Mouse (Mus musculus) Patski (cell line): Measurements from ENCODE around the gene Trp53tg5. TPM values are rescaled to one million over a fixed set of nuclear protein-coding genes. Genes with fewer than 3 reads are reported as not detected.

Source experiments
- ATAC-seq: fragments of 100-300 bp; one replicate; pipeline ENCODE4 v1.8.0; 2021
- CTCF ChIA-PET: fragments of 350-600 bp; sonication (Branson Sonifier 250); formaldehyde crosslinking; loops from one replicate; lab custom pipeline; 2022; ENCODE audit warnings: inconsistent platforms; lab: Charles Lee
- POLR2A ChIA-PET: fragments of 350-600 bp; sonication (Branson Sonifier 250); formaldehyde crosslinking; loops from one replicate; lab custom pipeline; 2022; ENCODE audit warnings: antibody characterized with exemption, inconsistent platforms; lab: Charles Lee
- DNase-seq: peaks from one replicate; pipeline ENCODE4 v3.0.0-alpha.2; 2011; ENCODE audit warnings: low read depth, low spot score
- H3K27me3 ChIP-seq: fragments of 371-371 bp; one replicate; pipeline ENCODE4 v1.5.1; 2021
- CTCF ChIP-seq: fragments of 100-300 bp; IDR thresholded peaks from one replicate; pipeline ENCODE4 v1.5.1; 2021
- in situ Hi-C: fragments of 300-500 bp; cut with MboI; formaldehyde crosslinking; loops from 3 replicates; pipeline ENCODE4 v1.11.1; 2018; ENCODE audit warnings: low pct_unique_long_range_greater_than_20kb, mixed read lengths
- polyA plus RNA-seq: library from polyadenylated mRNA; unstranded; gene quantifications from one replicate; pipeline ENCODE4 v1.2.3, GENCODE M21; 2021

Gene Trp53tg5
- polyA plus RNA-seq, 1 experiment from 2014 or later = 0.39 TPM

DNA sequence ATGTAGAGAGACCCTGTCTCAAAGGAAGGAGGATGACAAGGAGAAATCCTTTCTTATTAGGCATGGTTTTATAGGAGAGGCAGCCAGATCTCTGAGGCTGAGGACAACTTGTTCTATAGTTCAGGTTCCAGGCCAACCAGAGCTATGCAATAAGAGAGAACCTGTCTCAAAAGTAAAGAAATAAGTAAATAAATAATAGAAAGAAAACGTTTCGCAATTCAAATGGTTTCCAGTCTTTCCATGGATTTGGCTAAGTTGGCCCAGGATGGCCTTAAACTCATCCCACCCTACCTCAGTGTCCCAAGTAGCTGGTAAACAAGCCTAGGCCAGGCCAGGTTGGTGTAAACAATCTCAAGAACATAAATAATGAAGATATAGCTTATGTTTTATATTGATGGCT lies 28.8 kb downstream of the Trp53tg5 start:
- in situ Hi-C loops = no loop called here
- CTCF ChIA-PET = interaction anchor here (0.7 kb wide), 1 partner anchor 86 kb away, joined by 3 read pairs; no protein-coding TSS in a partner anchor
- ATAC-seq = no peak
- TF ChIP-seq CTCF = no peak
- H3K27me3 ChIP-seq = no peaks in the 10 kb centered on the region
- POLR2A ChIA-PET = interaction anchor here (0.6 to 9.4 kb wide), 2 partner anchors 9 to 47 kb away, joined by 4 to 110 read pairs; partner anchors contain the start of gene Sys1
- no peak for DNase-seq

DNA sequence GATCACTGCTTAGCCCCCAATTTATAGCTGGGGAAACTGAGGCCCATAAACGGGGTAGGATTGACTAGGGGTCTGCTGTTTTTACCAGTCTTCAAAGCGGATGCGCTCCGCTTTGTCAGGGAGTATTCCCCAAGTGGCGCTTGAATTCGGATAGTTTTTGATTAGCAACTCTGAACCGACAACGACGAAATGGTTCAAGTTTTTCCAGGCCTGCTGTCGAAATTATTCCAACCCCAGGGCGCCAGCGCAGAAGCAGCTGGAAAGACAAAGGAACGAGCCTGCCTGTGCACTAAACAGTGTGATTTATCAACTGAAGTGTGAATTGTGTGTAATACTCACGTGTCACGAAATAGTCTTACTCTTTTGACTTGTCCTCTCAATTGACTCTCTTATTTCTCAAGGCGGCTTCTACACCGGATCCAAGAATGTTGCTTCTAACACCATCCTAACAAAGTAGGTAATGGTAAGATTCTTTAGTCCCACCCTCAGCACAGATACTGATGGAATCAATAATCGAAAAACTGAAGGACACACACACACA lies 30.0 kb downstream of the Trp53tg5 start, which contains the start of gene Sdc4:
Sdc4 (minus strand) TSS at position 428 of the 541 bp plus-strand sequence.
- no peak for ATAC-seq
- TF ChIP-seq CTCF = no peak
- no peaks in the 10 kb centered on the region for H3K27me3 ChIP-seq
- no peak for DNase-seq
- ChIA-PET CTCF (interaction anchor here (0.8 kb wide), 1 partner anchor 13 kb away, joined by 3 read pairs; the partner anchor contains the start of gene Sys1), POLR2A (interaction anchor here (1.0 to 9.4 kb wide), 4 partner anchors 11 to 75 kb away, joined by 3 to 110 read pairs (median 20); partner anchors contain the start of gene Sys1)
- in situ Hi-C loops = no loop called here

DNA sequence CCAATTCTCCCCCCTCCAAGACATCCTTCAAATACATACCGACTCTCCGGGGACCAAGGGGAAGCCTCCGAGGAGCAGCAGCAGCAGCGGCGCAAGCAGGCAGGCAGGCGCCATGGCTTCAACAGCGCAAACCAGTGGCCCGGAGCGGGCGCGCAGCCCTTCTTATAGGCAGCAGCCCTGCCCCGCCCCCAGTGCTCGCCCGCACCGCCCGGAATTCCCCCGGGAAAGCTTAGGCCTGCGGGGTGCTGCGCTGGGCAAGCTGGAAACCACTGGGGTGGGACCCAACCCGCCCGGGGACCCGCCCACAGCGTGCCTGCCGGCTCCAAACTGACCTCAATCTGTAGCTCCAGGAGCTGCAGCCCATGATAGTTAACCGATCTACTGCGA lies 30.5 kb downstream of the Trp53tg5 start:
- CTCF ChIA-PET = interaction anchor here (0.8 to 1.4 kb wide), 3 partner anchors 13 to 18 kb away, joined by 3 read pairs; partner anchors contain the start of genes Gm20458 and Sys1
- ATAC-seq = peak; percentile 70
- no peaks in the 10 kb centered on the region for H3K27me3 ChIP-seq
- POLR2A ChIA-PET = interaction anchor here (1.0 to 9.4 kb wide), 5 partner anchors 11 to 75 kb away, joined by 3 to 110 read pairs (median 3); partner anchors contain the start of genes Gm20458 and Sys1
- in situ Hi-C loops = no loop called here
- TF ChIP-seq CTCF = no peak
- DNase-seq = no peak

DNA sequence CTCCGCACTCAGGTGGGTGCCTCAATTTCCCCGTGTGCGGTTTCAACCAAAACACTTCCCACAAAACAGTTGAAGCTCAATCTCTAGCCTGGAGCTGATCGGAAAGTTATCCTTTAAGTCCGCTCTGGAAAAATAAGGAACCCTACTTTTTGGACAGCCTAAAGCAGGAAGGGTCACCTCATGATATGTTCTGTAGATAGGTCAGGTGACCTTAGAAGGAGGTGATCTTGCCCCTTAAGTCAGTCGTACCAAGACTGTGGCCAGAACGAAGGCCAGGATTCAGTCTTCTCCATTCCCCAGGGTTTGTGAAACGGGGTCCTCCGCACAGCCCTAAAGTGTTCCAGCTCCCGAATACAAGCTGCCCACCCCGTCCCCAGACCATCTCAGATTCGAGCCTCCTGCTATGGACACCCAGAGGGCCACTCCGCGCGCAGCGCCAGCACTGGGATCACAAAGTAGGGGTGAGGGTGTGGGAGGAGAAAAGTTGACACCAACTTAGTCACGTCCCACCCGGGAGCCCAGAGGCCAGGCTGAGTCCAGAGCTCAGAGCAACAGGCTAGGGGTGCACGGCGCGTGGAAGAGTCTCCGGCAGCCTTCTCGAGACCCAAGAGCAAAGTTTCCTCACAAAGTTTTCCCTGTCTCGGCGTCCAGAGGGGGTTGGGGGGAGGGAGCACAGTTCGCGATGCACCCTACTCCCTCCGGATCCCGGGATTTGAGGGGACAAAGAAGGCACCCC lies 31.0 kb downstream of the Trp53tg5 start:
- DNase-seq (no peak), ATAC-seq (no peak)
- ChIA-PET CTCF (interaction anchor here (1.3 to 5.2 kb wide), 4 partner anchors 14 to 76 kb away, joined by 3 to 18 read pairs (median 4); partner anchors contain the start of genes Gm20458 and Sys1), POLR2A (interaction anchor here (1.0 to 9.4 kb wide), 6 partner anchors 11 to 79 kb away, joined by 3 to 110 read pairs (median 4); partner anchors contain the start of genes Gm20458 and Sys1)
- in situ Hi-C loops = no loop called here
- no peak for TF ChIP-seq CTCF
- H3K27me3 ChIP-seq = no peaks in the 10 kb centered on the region

DNA sequence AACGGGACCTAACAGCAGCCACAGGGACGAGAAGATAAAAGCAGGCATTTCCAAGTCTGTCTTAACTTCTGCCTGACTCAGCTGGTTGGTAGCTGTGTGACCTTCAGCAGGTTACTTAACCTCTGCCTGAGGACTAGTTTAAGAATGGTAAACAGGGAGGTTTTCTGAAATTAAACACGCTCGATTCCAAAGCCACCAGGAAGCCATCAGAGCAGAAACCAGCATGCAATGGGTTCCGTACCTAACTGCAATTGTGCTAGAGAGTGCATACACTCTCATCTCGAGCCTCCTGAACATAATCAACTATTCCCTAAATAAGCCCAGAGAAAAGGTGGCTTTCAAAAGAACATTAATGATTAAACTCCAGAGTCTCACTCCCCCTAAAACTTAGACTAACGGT lies 31.8 kb downstream of the Trp53tg5 start:
- ChIA-PET CTCF (interaction anchor here (1.3 to 5.2 kb wide), 4 partner anchors 15 to 77 kb away, joined by 3 to 18 read pairs (median 4); partner anchors contain the start of genes Gm20458 and Sys1), POLR2A (interaction anchor here (1.3 to 9.4 kb wide), 4 partner anchors 10 to 80 kb away, joined by 3 to 110 read pairs (median 20); partner anchors contain the start of gene Sys1)
- ATAC-seq (no peak), DNase-seq (no peak)
- in situ Hi-C loops = no loop called here
- TF ChIP-seq CTCF = no peak
- no peaks in the 10 kb centered on the region for H3K27me3 ChIP-seq

DNA sequence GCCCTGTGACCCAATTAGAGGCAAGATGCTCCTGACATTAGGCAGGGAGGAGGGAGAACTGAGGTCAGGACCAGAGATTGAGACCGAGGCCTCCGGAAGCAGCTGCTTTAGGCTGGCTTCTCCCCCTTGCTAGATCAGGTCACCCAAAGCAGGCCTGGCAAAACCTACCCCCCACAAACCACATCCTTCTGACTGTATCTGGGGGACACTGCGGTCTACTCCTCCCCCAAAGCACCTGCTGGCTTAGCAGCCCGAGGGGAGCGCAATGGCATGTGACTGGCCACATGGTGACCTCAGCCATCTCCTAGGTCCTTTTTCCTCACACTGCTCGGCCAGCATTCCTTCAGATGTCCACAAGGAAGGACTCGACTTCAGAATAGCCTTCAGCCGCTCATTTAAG lies 32.4 kb downstream of the Trp53tg5 start:
- no peak for TF ChIP-seq CTCF
- POLR2A ChIA-PET = interaction anchor here (1.2 to 9.4 kb wide), 5 partner anchors 9 to 81 kb away, joined by 3 to 110 read pairs (median 5); partner anchors contain the start of gene Sys1
- H3K27me3 ChIP-seq = no peaks in the 10 kb centered on the region
- in situ Hi-C loops = no loop called here
- CTCF ChIA-PET = interaction anchor here (1.0 to 5.2 kb wide), 4 partner anchors 11 to 77 kb away, joined by 3 to 18 read pairs (median 4); no protein-coding TSS in a partner anchor
- DNase-seq (no peak), ATAC-seq (no peak)

DNA sequence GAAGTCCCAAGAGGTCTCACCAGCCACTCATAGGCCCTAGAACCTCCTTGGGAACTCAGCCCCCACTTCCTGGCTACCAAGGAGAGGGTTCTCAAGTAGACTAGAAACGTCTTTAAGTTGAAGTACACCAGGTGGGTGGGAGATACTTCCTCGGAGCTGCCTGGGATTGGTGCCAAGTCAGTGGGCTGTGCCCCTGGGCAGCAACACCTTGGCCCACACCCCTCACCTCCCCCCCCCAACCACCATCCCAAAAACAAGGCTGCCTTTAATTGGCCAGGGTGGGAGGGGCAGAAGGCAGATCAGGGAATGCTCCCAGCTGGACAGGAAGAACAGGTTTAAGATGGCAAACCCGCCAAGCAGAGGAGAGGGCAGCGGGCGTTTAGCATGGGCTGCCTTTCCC lies 33.2 kb downstream of the Trp53tg5 start:
- no peak for TF ChIP-seq CTCF
- DNase-seq = no peak
- H3K27me3 ChIP-seq = no peaks in the 10 kb centered on the region
- in situ Hi-C loops = no loop called here
- ATAC-seq = no peak
- ChIA-PET CTCF (interaction anchor here (1.0 to 5.2 kb wide), 4 partner anchors 8 to 23 kb away, joined by 3 to 18 read pairs (median 6); no protein-coding TSS in a partner anchor), POLR2A (interaction anchor here (0.6 to 9.4 kb wide), 8 partner anchors 8 to 46 kb away, joined by 3 to 110 read pairs (median 4); partner anchors contain the start of genes Dbndd2 and Sys1)

DNA sequence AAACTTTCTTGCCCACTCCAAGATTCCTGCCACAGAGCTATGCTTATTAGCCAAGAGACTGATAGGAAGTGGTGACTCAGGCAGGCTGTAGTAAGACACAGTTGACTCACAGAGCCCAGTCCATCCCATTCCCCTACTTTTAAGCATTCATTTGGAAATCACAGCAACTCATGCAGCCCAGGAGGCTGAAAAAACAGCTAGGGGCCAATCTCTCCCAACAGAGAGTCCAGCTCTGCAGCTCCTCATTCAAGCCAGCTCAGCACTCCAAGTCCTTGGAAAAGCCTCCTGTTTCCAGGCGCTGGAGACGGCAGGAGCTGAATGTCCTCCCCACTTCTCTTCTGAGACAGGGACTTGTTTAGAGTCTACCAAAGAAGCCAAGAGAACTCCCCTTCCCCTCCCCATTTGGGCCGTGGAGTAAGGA lies 34.5 kb downstream of the Trp53tg5 start:
- DNase-seq (peak; percentile 89), ATAC-seq (peak; percentile 38)
- ChIA-PET CTCF (interaction anchor here (1.0 to 5.2 kb wide), 9 partner anchors 9 to 79 kb away, joined by 3 to 18 read pairs (median 6); partner anchors contain the start of genes Gm20458, Sys1 and Trp53tg5), POLR2A (interaction anchor here (0.8 to 9.4 kb wide), 5 partner anchors 10 to 72 kb away, joined by 3 to 110 read pairs (median 5); partner anchors contain the start of gene Sys1)
- no peaks in the 10 kb centered on the region for H3K27me3 ChIP-seq
- no peak for TF ChIP-seq CTCF
- in situ Hi-C loops = no loop called here

DNA sequence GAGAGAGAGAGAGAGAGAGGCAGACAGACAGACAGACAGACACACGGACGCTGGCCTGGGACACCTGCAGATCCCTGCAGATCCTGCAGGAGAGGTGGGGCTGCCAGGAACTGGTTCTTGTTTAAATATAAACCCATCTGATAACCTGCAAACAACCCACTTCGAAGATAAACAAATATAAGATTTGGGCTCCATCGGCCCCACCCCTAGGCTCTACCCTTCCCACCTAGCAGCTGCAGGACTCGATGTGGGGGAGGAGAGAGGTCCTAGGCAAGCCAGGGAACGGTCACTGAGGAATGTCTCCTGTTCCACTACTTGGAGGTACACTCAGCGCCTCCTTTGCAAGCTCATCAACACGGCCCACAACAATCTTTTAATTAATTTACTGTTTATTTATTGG lies 35.3 kb downstream of the Trp53tg5 start:
- TF ChIP-seq CTCF = no peak
- CTCF ChIA-PET = interaction anchor here (0.8 to 5.2 kb wide), 9 partner anchors 10 to 80 kb away, joined by 3 to 18 read pairs (median 6); partner anchors contain the start of genes Sys1 and Trp53tg5
- H3K27me3 ChIP-seq = no peaks in the 10 kb centered on the region
- ATAC-seq (no peak), DNase-seq (no peak)
- in situ Hi-C loops = no loop called here
- POLR2A ChIA-PET = interaction anchor here (0.6 to 9.4 kb wide), 5 partner anchors 10 to 1448 kb away, joined by 3 to 110 read pairs (median 5); partner anchors contain the start of gene Sys1
